Mouse (Mus musculus) lung, embryonic 14.5 days (tissue): ENCODE results near the gene Antxrl. TPM values are rescaled to one million over a fixed set of nuclear protein-coding genes. Genes with fewer than 3 reads are reported as not detected.

Source experiments
- ATAC-seq: fragments of 200-750 bp; cut with Nextera tagmentation; 2 replicates; pipeline ENCODE4 v1.8.0; 2017; ENCODE audit warnings: mild to moderate bottlenecking, moderate TSS enrichment, moderate library complexity; ENCODE audit not compliant: insufficient read depth
- DNase-seq: peaks from one replicate; pipeline ENCODE4 v3.0.0-alpha.2; 2015
- H3K27ac ChIP-seq: fragments of 300-500 bp; sonication (generic); 2 replicates; pipeline ENCODE4 v1.5.1; 2014; ENCODE audit warnings: low read depth, mild to moderate bottlenecking, moderate library complexity
- H3K27me3 ChIP-seq: fragments of 300-500 bp; sonication (generic); 2 replicates; pipeline ENCODE4 v1.6.1; 2014; ENCODE audit warnings: low read length, control low read depth; ENCODE audit not compliant: insufficient read depth
- H3K36me3 ChIP-seq: fragments of 300-500 bp; sonication (generic); 2 replicates; pipeline ENCODE4 v1.6.1; 2014; ENCODE audit warnings: control low read depth; ENCODE audit not compliant: insufficient read depth
- H3K4me1 ChIP-seq: fragments of 300-500 bp; sonication (generic); 2 replicates; pipeline ENCODE4 v1.6.1; 2014; ENCODE audit warnings: antibody characterized with exemption, control low read depth; ENCODE audit not compliant: insufficient read depth
- H3K4me2 ChIP-seq: fragments of 300-500 bp; sonication (generic); 2 replicates; pipeline ENCODE4 v1.6.1; 2014; ENCODE audit warnings: mild to moderate bottlenecking
- H3K4me3 ChIP-seq: fragments of 300-500 bp; sonication (generic); 2 replicates; pipeline ENCODE4 v1.5.1; 2014; ENCODE audit warnings: low read depth, low read length
- H3K9ac ChIP-seq: fragments of 300-500 bp; sonication (generic); 2 replicates; pipeline ENCODE4 v1.6.1; 2014
- H3K9me3 ChIP-seq: fragments of 300-500 bp; sonication (generic); 2 replicates; pipeline ENCODE4 v1.6.1; 2016; ENCODE audit warnings: low read depth, low read length, control low read depth
- CTCF ChIP-seq: IDR thresholded peaks from 2 replicates; pipeline ENCODE4 v1.5.1; 2016; ENCODE audit warnings: antibody characterized with exemption, low read depth
- WGBS: fragments of 180-500 bp; shearing (Covaris S2); extraction: QIAGEN DNeasy Blood & Tissue Kit; methylation state at CpG from one replicate; pipeline ENCODE4 v1.1.7; 2014; 5-methylcytosine and 5-hydroxymethylcytosine counted together
- polyA plus RNA-seq: library from polyadenylated mRNA; unstranded; fragments of >200 nt; fragmentation: Nextera tagmentation; extraction: Ambion mirVana; gene quantifications from 2 replicates; pipeline ENCODE4 v1.2.1, GENCODE M21; 2014

Gene Antxrl
- polyA plus RNA-seq, 1 experiment from 2014 or later: not detected

- no peak for DNase-seq
- H3K4me3 ChIP-seq: no peak overlapping the region
- 73% methylated on average over 12 of the region's 12 CpGs for WGBS
- no peak for TF ChIP-seq CTCF
- no peak overlapping the region for H3K27ac ChIP-seq
- H3K9ac ChIP-seq: no peak overlapping the region
- H3K36me3 ChIP-seq: no peaks in the 10 kb centered on the region
- H3K4me1 ChIP-seq: no peaks in the 10 kb centered on the region
- no peaks in the 10 kb centered on the region for H3K27me3 ChIP-seq
- no peak overlapping the region for H3K4me2 ChIP-seq
- ATAC-seq: no peak
- H3K9me3 ChIP-seq: no peaks in the 10 kb centered on the region
Observed at GRCm38 (mm10) chr14:34120016-34120910, 67.8 kb downstream of the Antxrl start.

GRCm38 (mm10) chr14:34120923-34121351, 68.4 kb downstream of the Antxrl start:
- Histone ChIP-seq H3K9ac (no peak overlapping the region), H3K4me1 (no peaks in the 10 kb centered on the region), H3K36me3 (no peaks in the 10 kb centered on the region), H3K27me3 (no peaks in the 10 kb centered on the region), H3K27ac (no peak overlapping the region), H3K4me2 (no peak overlapping the region), H3K4me3 (no peak overlapping the region), H3K9me3 (no peaks in the 10 kb centered on the region)
- DNase-seq (no peak), ATAC-seq (no peak)
- no peak for TF ChIP-seq CTCF
- WGBS: 80% methylated on average over 3 of the region's 3 CpGs

- no peak overlapping the region for H3K27ac ChIP-seq
- no peak overlapping the region for H3K4me3 ChIP-seq
- no peaks in the 10 kb centered on the region for H3K27me3 ChIP-seq
- TF ChIP-seq CTCF: no peak
- DNase-seq: no peak
- 86% methylated on average over 4 of the region's 4 CpGs for WGBS
- no peak overlapping the region for H3K9ac ChIP-seq
- ATAC-seq: no peak
- no peak overlapping the region for H3K4me2 ChIP-seq
- H3K9me3 ChIP-seq: no peaks in the 10 kb centered on the region
- no peaks in the 10 kb centered on the region for H3K4me1 ChIP-seq
- no peaks in the 10 kb centered on the region for H3K36me3 ChIP-seq
Observed at GRCm38 (mm10) chr14:34121691-34122090, 69.2 kb downstream of the Antxrl start.

Other genes with a start within 250 kb of the Antxrl start
- gene Gdf10, start 129.1 kb upstream of the Antxrl start, polyA plus RNA-seq: 2.4 and 4.2 TPM in 2 replicates
- 0.05 TPM in 1 of 2 replicates, not detected in the other for gene Gdf2, start 111.7 kb upstream of the Antxrl start, polyA plus RNA-seq
- gene Rbp3, start 98.7 kb upstream of the Antxrl start, polyA plus RNA-seq: not detected in 2 replicates
- 0.05 TPM in 1 of 2 replicates, not detected in the other for gene Zfp488, start 73.9 kb upstream of the Antxrl start, polyA plus RNA-seq
- not detected in 2 replicates for gene Gm30083, start 37.5 kb upstream of the Antxrl start, polyA plus RNA-seq
- gene Gm5460, start 35.9 kb upstream of the Antxrl start, polyA plus RNA-seq: not detected in 2 replicates
- 2.4 TPM in 2 replicates for gene Anxa8, start 33.3 kb downstream of the Antxrl start, polyA plus RNA-seq
- gene A630023A22Rik, start 50.0 kb downstream of the Antxrl start, polyA plus RNA-seq: 0.30 TPM in 1 of 2 replicates, not detected in the other
- gene Npy4r, start 99.8 kb downstream of the Antxrl start, polyA plus RNA-seq: 0.05 and 0.08 TPM in 2 replicates
- gene Gprin2, start 148.9 kb downstream of the Antxrl start, polyA plus RNA-seq: 0.18 and 0.19 TPM in 2 replicates
- gene Syt15, start 166.9 kb downstream of the Antxrl start, polyA plus RNA-seq: 0.42 TPM in 2 replicates